Mouse (Mus musculus) left cerebral cortex, postnatal 4 days (tissue): ENCODE results near the gene Mtpn. TPM values are rescaled to one million over a fixed set of nuclear protein-coding genes. Genes with fewer than 3 reads are reported as not detected.

Source experiments
- microRNA-seq: library from miRNA; unstranded; fragments of <30 nt; microRNA quantifications from one replicate; pipeline ENCODE4 v1.2.0, GENCODE M21; 2022
- total RNA-seq, 2 experiments: library from RNA; stranded (reverse); gene quantifications; 2 replicates each; pipeline ENCODE4 v1.2.3; 2021

Gene Mtpn
- total RNA-seq, 2 experiments from 2014 or later, result 337 to 354 TPM

Small RNA genes within 50 kb of the gene (microRNA-seq; reads per million reads assigned to microRNA genes)
- not detected for gene Gm23053

Other genes with a start within 250 kb of the Mtpn start
- gene Slc13a4, start 231.8 kb downstream of the Mtpn start, total RNA-seq, result 10 to 100 TPM; 11.6 to 12.0 TPM
- gene Fam180a, start 213.7 kb downstream of the Mtpn start, total RNA-seq, result 1 to 10 TPM; 3.6 to 4.1 TPM